Mouse (Mus musculus): ENCODE data around the gene Ephb6. TPM values are rescaled to one million over a fixed set of nuclear protein-coding genes. Genes with fewer than 3 reads are reported as not detected.

The Ephb6 gene
- polyA plus RNA-seq, 1 experiment from 2014 or later, result 11.7 TPM

DNA sequence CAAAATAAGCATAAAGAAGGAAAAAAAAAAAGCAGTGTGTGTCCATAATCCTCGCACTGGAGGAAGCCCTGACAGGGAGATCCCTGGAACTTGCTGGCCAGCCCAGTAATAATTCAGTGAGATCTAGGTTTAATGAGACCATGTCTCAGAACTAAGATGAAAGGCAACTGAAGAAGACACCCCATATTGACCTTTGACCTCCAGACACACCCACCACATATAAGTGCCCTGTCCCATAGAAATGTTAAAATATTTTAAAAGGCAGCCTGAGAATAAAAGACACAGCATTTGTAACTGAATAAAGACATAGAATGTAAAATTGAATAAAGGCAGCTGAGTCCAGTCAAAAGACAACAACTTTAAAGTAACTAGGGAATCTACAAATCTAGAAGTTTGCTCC is 40.0 kb upstream of the Ephb6 start:
- 79% methylated on average over 1 of the region's 1 CpGs for WGBS
- Histone ChIP-seq H3K9me3 (ENCODE audit: control insufficient read depth, low read depth, low read length) (no peaks in the 10 kb centered on the region), H3K4me1 (ENCODE audit: control insufficient read depth, insufficient read depth, low read length) (no peaks in the 10 kb centered on the region), H3K27ac (ENCODE audit: low read length) (no peak overlapping the region), H3K9ac (replicated peaks; ENCODE audit: low read depth, low read length) (no peak overlapping the region), H3K36me3 (ENCODE audit: control insufficient read depth, insufficient read depth, low read length) (no peaks in the 10 kb centered on the region), H3K4me2 (replicated peaks; ENCODE audit: low read depth, low read length) (no peak overlapping the region), H3K27me3 (ENCODE audit: control insufficient read depth, insufficient read depth, low read length) (no peaks in the 10 kb centered on the region), H3K4me3 (ENCODE audit: low read depth, low read length) (no peak overlapping the region)
- ATAC-seq (ENCODE audit: insufficient number of reproducible peaks, insufficient read depth, low FRiP score, low read depth), result no peak

DNA sequence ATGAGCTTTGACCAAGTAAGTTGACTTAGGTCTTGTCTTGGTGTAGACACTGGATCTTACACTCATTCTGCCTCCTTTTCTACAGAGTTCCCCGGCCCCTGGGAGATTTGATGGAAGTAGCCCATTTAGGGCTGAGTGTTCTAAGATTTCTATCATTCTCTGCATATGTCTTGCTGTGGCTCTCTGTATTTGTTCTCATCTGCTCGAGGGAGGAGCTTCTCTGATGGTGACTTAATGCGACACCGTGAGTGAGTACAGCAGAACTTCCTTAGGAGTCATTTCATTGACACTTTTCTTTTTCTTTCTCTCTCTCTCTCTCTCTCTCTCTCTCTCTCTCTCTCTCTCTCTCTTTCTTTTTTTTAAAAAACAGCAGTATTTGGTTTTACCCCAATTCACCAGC is 38.3 kb upstream of the Ephb6 start:
- Histone ChIP-seq H3K4me3 (ENCODE audit: low read depth, low read length) (no peak overlapping the region), H3K36me3 (ENCODE audit: control insufficient read depth, insufficient read depth, low read length) (no peaks in the 10 kb centered on the region), H3K27me3 (ENCODE audit: control insufficient read depth, insufficient read depth, low read length) (no peaks in the 10 kb centered on the region), H3K4me1 (ENCODE audit: control insufficient read depth, insufficient read depth, low read length) (no peaks in the 10 kb centered on the region), H3K9ac (replicated peaks; ENCODE audit: low read depth, low read length) (no peak overlapping the region), H3K4me2 (replicated peaks; ENCODE audit: low read depth, low read length) (no peak overlapping the region), H3K27ac (ENCODE audit: low read length) (no peak overlapping the region), H3K9me3 (ENCODE audit: control insufficient read depth, low read depth, low read length) (no peaks in the 10 kb centered on the region)
- WGBS, result 86% methylated on average over 4 of the region's 4 CpGs
- ATAC-seq (ENCODE audit: insufficient number of reproducible peaks, insufficient read depth, low FRiP score, low read depth), result no peak

DNA sequence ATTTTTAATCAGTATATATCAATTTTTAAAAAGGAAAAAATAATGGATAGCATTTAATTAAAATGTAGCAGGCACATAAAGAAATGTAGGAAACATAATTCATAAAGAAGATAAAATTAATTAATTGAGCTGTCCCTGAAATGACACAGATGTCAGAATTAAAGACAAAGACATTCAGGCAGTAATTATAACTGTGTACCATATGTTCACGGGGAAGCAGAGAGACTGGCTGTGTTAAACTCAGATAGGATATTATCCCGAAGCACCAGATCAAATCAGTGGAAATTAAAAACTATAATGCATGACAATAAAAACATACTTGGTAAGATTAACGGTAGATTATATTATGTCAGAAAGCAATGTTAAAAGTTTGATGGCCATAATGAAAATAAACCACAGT is 36.2 kb upstream of the Ephb6 start:
- Histone ChIP-seq H3K4me2 (replicated peaks; ENCODE audit: low read depth, low read length) (no peak overlapping the region), H3K4me3 (ENCODE audit: low read depth, low read length) (no peak overlapping the region), H3K36me3 (ENCODE audit: control insufficient read depth, insufficient read depth, low read length) (no peaks in the 10 kb centered on the region), H3K27me3 (ENCODE audit: control insufficient read depth, insufficient read depth, low read length) (no peaks in the 10 kb centered on the region), H3K4me1 (ENCODE audit: control insufficient read depth, insufficient read depth, low read length) (no peaks in the 10 kb centered on the region), H3K9me3 (ENCODE audit: control insufficient read depth, low read depth, low read length) (no peaks in the 10 kb centered on the region), H3K27ac (ENCODE audit: low read length) (no peak overlapping the region), H3K9ac (replicated peaks; ENCODE audit: low read depth, low read length) (no peak overlapping the region)
- WGBS, result 87% methylated on average over 3 of the region's 3 CpGs
- no peak for ATAC-seq (ENCODE audit: insufficient number of reproducible peaks, insufficient read depth, low FRiP score, low read depth)

DNA sequence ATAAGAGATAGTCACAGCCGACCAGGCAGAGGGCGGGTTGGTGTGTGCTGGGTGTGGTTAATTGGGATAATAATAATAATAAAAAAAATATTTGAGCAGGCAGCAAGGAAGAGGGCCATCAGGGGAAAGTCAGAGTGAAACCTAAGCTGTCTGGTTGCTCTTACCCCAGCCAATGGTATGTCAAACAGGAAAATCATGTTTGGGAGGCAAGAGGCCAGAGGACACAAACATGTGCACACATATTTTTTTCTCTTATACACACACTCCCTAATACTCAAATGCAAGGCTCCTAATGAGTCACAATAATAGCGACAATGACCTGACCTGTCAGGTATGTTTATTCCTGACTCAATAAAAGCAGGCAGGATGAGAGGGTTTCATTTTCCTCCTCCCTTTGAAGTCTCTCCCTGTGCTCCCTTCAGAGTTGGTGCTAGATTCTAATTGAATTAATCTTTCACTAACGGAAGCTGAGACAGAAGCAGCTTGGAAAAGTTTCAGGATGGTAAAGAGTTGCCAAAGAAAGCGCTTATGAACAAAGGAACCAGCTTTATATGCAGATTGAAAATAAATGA is 28.7 kb upstream of the Ephb6 start:
- no peak overlapping the region for H3K4me2 ChIP-seq (replicated peaks; ENCODE audit: low read depth, low read length)
- no peak overlapping the region for H3K4me3 ChIP-seq (ENCODE audit: low read depth, low read length)
- H3K27ac ChIP-seq (ENCODE audit: low read length), result no peak overlapping the region; the same call in 1 of the 2 replicates
- H3K4me1 ChIP-seq (ENCODE audit: control insufficient read depth, insufficient read depth, low read length), result no peaks in the 10 kb centered on the region
- H3K27me3 ChIP-seq (ENCODE audit: control insufficient read depth, insufficient read depth, low read length), result no peaks in the 10 kb centered on the region
- WGBS, result 41% methylated on average over 5 of the region's 5 CpGs
- peak; percentile 67; the same call in 1 of the 2 replicates for ATAC-seq (ENCODE audit: insufficient number of reproducible peaks, insufficient read depth, low FRiP score, low read depth)
- no peak overlapping the region for H3K9ac ChIP-seq (replicated peaks; ENCODE audit: low read depth, low read length)
- no peaks in the 10 kb centered on the region for H3K9me3 ChIP-seq (ENCODE audit: control insufficient read depth, low read depth, low read length)
- no peaks in the 10 kb centered on the region for H3K36me3 ChIP-seq (ENCODE audit: control insufficient read depth, insufficient read depth, low read length)

DNA sequence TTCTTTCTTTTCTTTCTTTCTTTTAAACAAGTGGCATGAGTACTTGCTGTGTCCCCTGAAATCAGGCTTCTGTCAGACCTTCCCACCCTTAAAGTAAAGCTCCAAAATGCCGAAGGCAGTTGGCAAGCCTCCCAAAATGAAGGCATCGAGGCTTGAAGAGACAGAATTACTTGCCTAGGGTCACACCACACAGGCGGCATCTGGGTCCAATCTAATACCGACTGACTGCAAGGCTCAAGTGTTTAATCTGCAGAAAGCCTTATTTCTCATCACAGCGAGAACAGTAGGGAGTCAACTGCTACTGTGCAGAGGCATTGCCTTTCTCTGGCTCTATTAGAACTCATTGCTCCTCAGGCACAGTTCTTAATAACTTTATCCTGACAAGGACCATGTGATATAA is 28.0 kb upstream of the Ephb6 start:
- Histone ChIP-seq H3K27ac (ENCODE audit: low read length) (no peak overlapping the region), H3K4me2 (replicated peaks; ENCODE audit: low read depth, low read length) (no peak overlapping the region), H3K27me3 (ENCODE audit: control insufficient read depth, insufficient read depth, low read length) (no peaks in the 10 kb centered on the region), H3K4me1 (ENCODE audit: control insufficient read depth, insufficient read depth, low read length) (no peaks in the 10 kb centered on the region), H3K4me3 (ENCODE audit: low read depth, low read length) (no peak overlapping the region), H3K9ac (replicated peaks; ENCODE audit: low read depth, low read length) (no peak overlapping the region), H3K9me3 (ENCODE audit: control insufficient read depth, low read depth, low read length) (no peaks in the 10 kb centered on the region), H3K36me3 (ENCODE audit: control insufficient read depth, insufficient read depth, low read length) (no peaks in the 10 kb centered on the region)
- 47% methylated on average over 5 of the region's 5 CpGs for WGBS
- no peak for ATAC-seq (ENCODE audit: insufficient number of reproducible peaks, insufficient read depth, low FRiP score, low read depth)

DNA sequence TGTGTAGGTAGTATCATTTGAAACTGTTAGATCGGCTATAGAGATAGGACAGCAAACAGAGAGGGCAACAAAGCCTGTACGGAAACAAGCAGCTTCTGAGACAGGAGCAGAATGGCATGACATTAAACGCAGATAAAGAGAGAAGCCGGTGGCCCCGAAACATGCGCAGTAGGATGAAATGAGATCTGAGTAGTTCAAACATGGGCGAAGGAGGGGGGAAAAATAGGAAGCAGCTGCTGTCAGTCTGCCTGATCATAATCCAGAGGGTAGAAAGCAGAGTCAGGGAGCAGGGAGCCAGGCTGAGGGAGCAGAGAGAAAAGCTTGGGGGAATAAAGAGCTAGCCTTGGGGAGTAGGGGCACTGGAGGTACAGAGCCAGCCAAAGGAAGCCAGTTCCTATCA is 24.0 kb upstream of the Ephb6 start:
- ATAC-seq (ENCODE audit: insufficient number of reproducible peaks, insufficient read depth, low FRiP score, low read depth), result no peak
- Histone ChIP-seq H3K36me3 (ENCODE audit: control insufficient read depth, insufficient read depth, low read length) (no peaks in the 10 kb centered on the region), H3K4me1 (ENCODE audit: control insufficient read depth, insufficient read depth, low read length) (no peaks in the 10 kb centered on the region), H3K9me3 (ENCODE audit: control insufficient read depth, low read depth, low read length) (no peaks in the 10 kb centered on the region), H3K27me3 (ENCODE audit: control insufficient read depth, insufficient read depth, low read length) (no peaks in the 10 kb centered on the region), H3K9ac (replicated peaks; ENCODE audit: low read depth, low read length) (no peak overlapping the region), H3K4me3 (ENCODE audit: low read depth, low read length) (no peak overlapping the region), H3K4me2 (replicated peaks; ENCODE audit: low read depth, low read length) (no peak overlapping the region), H3K27ac (ENCODE audit: low read length) (no peak overlapping the region)
- WGBS, result 60% methylated on average over 7 of the region's 7 CpGs

DNA sequence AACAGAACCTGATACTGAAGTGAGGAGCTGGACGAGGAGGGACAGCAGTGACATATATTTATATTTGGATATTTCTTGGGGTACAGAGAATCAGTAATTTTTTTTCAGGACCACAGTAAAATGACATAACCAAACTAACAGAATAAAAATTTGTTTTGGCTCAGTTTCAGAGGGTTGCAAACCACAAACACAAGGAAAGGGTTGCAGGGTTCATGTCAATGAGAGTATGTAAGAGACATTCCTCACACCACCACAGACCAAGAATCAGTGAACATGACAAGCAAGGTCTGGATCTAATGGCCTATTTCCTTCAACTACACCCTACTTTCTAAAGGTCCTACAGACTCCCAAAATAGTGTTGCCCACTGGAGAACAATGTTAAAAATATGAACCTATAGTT is 23.1 kb upstream of the Ephb6 start:
- Histone ChIP-seq H3K27ac (ENCODE audit: low read length) (no peak overlapping the region), H3K9me3 (ENCODE audit: control insufficient read depth, low read depth, low read length) (no peaks in the 10 kb centered on the region), H3K4me3 (ENCODE audit: low read depth, low read length) (no peak overlapping the region), H3K4me1 (ENCODE audit: control insufficient read depth, insufficient read depth, low read length) (no peaks in the 10 kb centered on the region), H3K9ac (replicated peaks; ENCODE audit: low read depth, low read length) (no peak overlapping the region), H3K27me3 (ENCODE audit: control insufficient read depth, insufficient read depth, low read length) (no peaks in the 10 kb centered on the region), H3K4me2 (replicated peaks; ENCODE audit: low read depth, low read length) (no peak overlapping the region), H3K36me3 (ENCODE audit: control insufficient read depth, insufficient read depth, low read length) (no peaks in the 10 kb centered on the region)
- ATAC-seq (ENCODE audit: insufficient number of reproducible peaks, insufficient read depth, low FRiP score, low read depth), result no peak
- 79% methylated on average over 1 of the region's 1 CpGs for WGBS

DNA sequence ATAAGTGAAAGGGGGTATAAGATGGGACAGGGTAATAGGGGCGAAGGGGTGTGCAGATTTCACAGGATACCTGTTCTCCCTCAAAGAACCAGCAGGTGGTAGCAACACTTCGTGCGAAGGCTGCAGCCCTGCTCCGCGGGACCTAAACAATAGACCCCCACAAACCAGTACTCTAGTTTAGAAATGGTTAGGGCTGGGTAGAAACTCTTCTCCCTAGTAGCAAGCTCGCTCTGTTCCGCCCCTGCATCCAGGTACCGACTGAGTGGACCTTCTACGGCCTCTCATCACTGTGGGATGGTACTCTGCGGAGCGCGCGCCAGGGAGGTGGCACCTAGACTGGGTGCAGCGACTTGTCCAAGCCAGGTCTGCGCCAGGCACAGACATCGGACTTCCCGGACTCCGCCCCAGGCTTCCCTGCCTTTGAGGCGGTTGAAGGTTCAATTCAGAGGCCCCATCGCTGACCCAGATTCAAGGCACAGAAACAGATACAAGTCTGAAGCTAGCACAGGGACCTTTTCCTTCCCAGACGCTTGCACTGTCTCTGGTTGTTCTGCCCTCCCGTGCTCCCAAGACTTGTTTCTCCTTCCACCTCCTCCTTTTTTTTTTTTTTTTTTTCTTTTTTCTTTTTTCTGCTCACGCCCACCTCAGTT is 756 bp upstream of the Ephb6 start:
- Histone ChIP-seq H3K36me3 (ENCODE audit: control insufficient read depth, insufficient read depth, low read length) (no peaks in the 10 kb centered on the region), H3K4me2 (replicated peaks; ENCODE audit: low read depth, low read length) (peak overlapping the region; percentile 92), H3K9me3 (ENCODE audit: control insufficient read depth, low read depth, low read length) (no peaks in the 10 kb centered on the region), H3K4me3 (ENCODE audit: low read depth, low read length) (peak overlapping the region; percentile 69), H3K27me3 (ENCODE audit: control insufficient read depth, insufficient read depth, low read length) (no peaks in the 10 kb centered on the region), H3K4me1 (ENCODE audit: control insufficient read depth, insufficient read depth, low read length) (0 out of 2 replicates have a peak, but pooled peaks cover 4% of the 10 kb centered on the region), H3K27ac (ENCODE audit: low read length) (peak overlapping the region; percentile 91), H3K9ac (replicated peaks; ENCODE audit: low read depth, low read length) (peak overlapping the region; percentile 63)
- WGBS, result under 1% methylated on average over 22 of the region's 23 CpGs
- peak; percentile 68 for ATAC-seq (ENCODE audit: insufficient number of reproducible peaks, insufficient read depth, low FRiP score, low read depth)

DNA sequence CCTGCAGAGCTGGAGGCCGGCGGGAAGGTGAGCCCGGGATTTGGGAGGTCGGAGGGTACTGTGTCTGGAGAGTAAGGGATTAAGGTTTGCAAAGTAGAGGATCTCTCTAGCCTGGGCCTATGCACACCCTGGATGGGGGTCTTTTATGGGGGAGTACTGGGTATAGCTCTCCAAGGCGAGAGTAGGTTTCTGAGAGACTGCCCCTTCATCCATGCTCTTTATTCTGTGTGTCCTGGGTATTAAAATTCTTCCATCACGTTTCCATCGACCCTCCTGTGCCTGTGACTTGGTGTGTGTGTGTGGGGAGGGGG is 467 bp downstream of the Ephb6 start:
- H3K27me3 ChIP-seq (ENCODE audit: control insufficient read depth, insufficient read depth, low read length), result no peaks in the 10 kb centered on the region
- WGBS, result 1% methylated on average over 7 of the region's 7 CpGs
- H3K36me3 ChIP-seq (ENCODE audit: control insufficient read depth, insufficient read depth, low read length), result no peaks in the 10 kb centered on the region
- peak overlapping the region; percentile 69 for H3K4me3 ChIP-seq (ENCODE audit: low read depth, low read length)
- H3K4me2 ChIP-seq (replicated peaks; ENCODE audit: low read depth, low read length), result peak overlapping the region; percentile 92
- H3K9me3 ChIP-seq (ENCODE audit: control insufficient read depth, low read depth, low read length), result no peaks in the 10 kb centered on the region
- H3K27ac ChIP-seq (ENCODE audit: low read length), result peak overlapping the region; percentile 91
- 0 out of 2 replicates have a peak, but pooled peaks have one; percentile 16 for ATAC-seq (ENCODE audit: insufficient number of reproducible peaks, insufficient read depth, low FRiP score, low read depth)
- 0 out of 2 replicates have a peak, but pooled peaks cover 4% of the 10 kb centered on the region for H3K4me1 ChIP-seq (ENCODE audit: control insufficient read depth, insufficient read depth, low read length)
- peak overlapping the region; percentile 63 for H3K9ac ChIP-seq (replicated peaks; ENCODE audit: low read depth, low read length)

Measured in stomach, embryonic 14.5 days (tissue).